ENCODE assay signal across 10 mouse cellular contexts in genomic region chr2:157537118-157537517, GRCm38 (mm10). TPM values are rescaled to one million over a fixed set of nuclear protein-coding genes. Genes with fewer than 3 reads are reported as not detected.
A peak's percentile ranks its signal among the peaks of the same experiment; 100 is the strongest.
DNase-seq lines count a peak whose midpoint lies in the region; ATAC-seq lines count a peak whose summit lies in the region.
"Had no signal": no experiment of that assay in that cellular context is flagged by ENCODE, and none has a peak within 500 bp of the region (broad histone marks: within the 10 kb centered on the region; RNA-seq: fewer than 3 reads in every experiment).

No protein-coding gene starts in this region.

- H3K9ac ChIP-seq in lung, embryonic 16.5 days (ENCODE audit: low read length), result no peak overlapping the region
- no peak overlapping the region; the same call in 1 of the 2 replicates for H3K9ac ChIP-seq in midbrain, embryonic 16.5 days (ENCODE audit: low read depth, low read length)
- H3K9ac ChIP-seq: liver, embryonic 15.5 days had no signal

- H3K4me3 ChIP-seq in lung, embryonic 16.5 days (ENCODE audit: low read length), result no peak overlapping the region
- no peak overlapping the region for H3K4me3 ChIP-seq in hindbrain, embryonic 10.5 days
- H3K4me3 ChIP-seq in midbrain, embryonic 16.5 days (ENCODE audit: low read depth, low read length), result no peak overlapping the region
- H3K4me3 ChIP-seq: liver, embryonic 15.5 days had no signal

- no peaks in the 10 kb centered on the region for H3K9me3 ChIP-seq in lung, embryonic 16.5 days (ENCODE audit: control insufficient read depth, low read length)
- H3K9me3 ChIP-seq in hindbrain, embryonic 10.5 days, result no peaks in the 10 kb centered on the region
- H3K9me3 ChIP-seq in midbrain, embryonic 16.5 days (replicated peaks; ENCODE audit: control insufficient read depth, low read length, poor library complexity, severe bottlenecking), result no peaks in the 10 kb centered on the region
- H3K9me3 ChIP-seq: liver, embryonic 15.5 days had no signal

- peak; percentile 61 for ATAC-seq in lung, embryonic 16.5 days (ENCODE audit: low read depth)
- peak; percentile 47 for ATAC-seq in midbrain, embryonic 16.5 days

- no peak overlapping the region for H3K4me2 ChIP-seq in lung, embryonic 16.5 days (ENCODE audit: low read depth, low read length)
- peak overlapping the region; percentile 2; the same call in 1 of the 2 replicates for H3K4me2 ChIP-seq in midbrain, embryonic 16.5 days (ENCODE audit: low read length)
- H3K4me2 ChIP-seq: liver, embryonic 15.5 days had no signal

- 26% methylated on average over 7 of the region's 7 CpGs for WGBS in lung, embryonic 16.5 days
- 37% methylated on average over 7 of the region's 7 CpGs for WGBS in hindbrain, embryonic 10.5 days
- 12% methylated on average over 7 of the region's 7 CpGs for WGBS in midbrain, embryonic 16.5 days

- H3K27ac ChIP-seq in lung, embryonic 16.5 days (ENCODE audit: low read length), result peak overlapping the region; percentile 50
- peak overlapping the region; percentile 72 for H3K27ac ChIP-seq in hindbrain, embryonic 10.5 days
- H3K27ac ChIP-seq in midbrain, embryonic 16.5 days (ENCODE audit: low read length), result peak overlapping the region; percentile 89
- H3K27ac ChIP-seq: liver, embryonic 15.5 days had no signal

- H3K27me3 ChIP-seq in lung, embryonic 16.5 days (ENCODE audit: control insufficient read depth, insufficient read depth, low read depth, low read length), result no peaks in the 10 kb centered on the region
- peaks cover 45% of the 10 kb centered on the region for H3K27me3 ChIP-seq in hindbrain, embryonic 10.5 days (ENCODE audit: insufficient read depth, poor library complexity, severe bottlenecking)
- no peaks in the 10 kb centered on the region for H3K27me3 ChIP-seq in midbrain, embryonic 16.5 days (ENCODE audit: control insufficient read depth, insufficient read depth, low read depth, low read length)

- H3K4me1 ChIP-seq in lung, embryonic 16.5 days (replicated peaks; ENCODE audit: control insufficient read depth, insufficient read depth, low read length), result peaks cover 17% of the 10 kb centered on the region
- peaks cover 80% of the 10 kb centered on the region for H3K4me1 ChIP-seq in hindbrain, embryonic 10.5 days (replicated peaks)
- H3K4me1 ChIP-seq in midbrain, embryonic 16.5 days (ENCODE audit: control insufficient read depth, insufficient read depth, low read length), result peaks cover 59% of the 10 kb centered on the region

- H3K36me3 ChIP-seq in lung, embryonic 16.5 days (ENCODE audit: control insufficient read depth, insufficient read depth, low read length), result no peaks in the 10 kb centered on the region
- no peaks in the 10 kb centered on the region for H3K36me3 ChIP-seq in hindbrain, embryonic 10.5 days
- H3K36me3 ChIP-seq in midbrain, embryonic 16.5 days (ENCODE audit: control insufficient read depth, insufficient read depth, low read length), result no peaks in the 10 kb centered on the region
- H3K36me3 ChIP-seq: liver, embryonic 15.5 days had no signal

- no peak for DNase-seq in lung, postnatal 10 days
- peak; percentile 64 for DNase-seq in embryo, embryonic 10.5 days (ENCODE audit: low spot score)
- no peak for DNase-seq in hindbrain, embryonic 10.5 days (ENCODE audit: low spot score)
- DNase-seq in layer of hippocampus, adult 11-12 months (ENCODE audit: low spot score), result no peak
- DNase-seq in cerebellum, adult 8-10 months, result no peak
- no peak for DNase-seq in cerebellum, adult 9-11 months
- DNase-seq: gastrocnemius, postnatal 25 days had no signal

RNA-seq across cellular contexts. Expression of gene Nnat, which starts 22.8 kb away (rescaled TPM):
- 614 and 619 TPM in 2 replicates for polyA plus RNA-seq in lung, embryonic 16.5 days (2015; fragmentation: Nextera tagmentation; extraction: Ambion mirVana)
- 1,503 and 2,739 TPM in 2 replicates for polyA plus RNA-seq in hindbrain, embryonic 10.5 days (2016; fragmentation: Nextera tagmentation; extraction: Ambion mirVana)
- 9,243 and 10,143 TPM in 2 replicates for polyA plus RNA-seq in midbrain, embryonic 16.5 days (2015; fragmentation: Nextera tagmentation; extraction: Ambion mirVana)

RNA-seq across cellular contexts. Expression of gene Blcap, which starts 34.0 kb away (rescaled TPM):
- polyA plus RNA-seq in lung, embryonic 16.5 days (2015; fragmentation: Nextera tagmentation; extraction: Ambion mirVana), result 52.8 and 56.2 TPM in 2 replicates
- 78.4 and 100.0 TPM in 2 replicates for polyA plus RNA-seq in hindbrain, embryonic 10.5 days (2016; fragmentation: Nextera tagmentation; extraction: Ambion mirVana)
- 357 and 363 TPM in 2 replicates for polyA plus RNA-seq in midbrain, embryonic 16.5 days (2015; fragmentation: Nextera tagmentation; extraction: Ambion mirVana)
